Mouse (Mus musculus) lung, adult 2 months (tissue): Measurements from ENCODE around the gene Kidins220.

Experiments
- CTCF ChIP-seq: fragments of 200-500 bp; IDR thresholded peaks from 2 replicates; pipeline ENCODE4 v1.5.1; 2011; ENCODE audit warnings: mild to moderate bottlenecking, low read length, control low read depth; ENCODE audit not compliant: insufficient read depth
- POLR2A ChIP-seq: fragments of 200-500 bp; IDR thresholded peaks from 2 replicates; pipeline ENCODE4 v1.6.1; 2011; ENCODE audit warnings: low read depth, mild to moderate bottlenecking, control low read depth, low read length, borderline replicate concordance; ENCODE audit errors: extremely low read depth

DNA sequence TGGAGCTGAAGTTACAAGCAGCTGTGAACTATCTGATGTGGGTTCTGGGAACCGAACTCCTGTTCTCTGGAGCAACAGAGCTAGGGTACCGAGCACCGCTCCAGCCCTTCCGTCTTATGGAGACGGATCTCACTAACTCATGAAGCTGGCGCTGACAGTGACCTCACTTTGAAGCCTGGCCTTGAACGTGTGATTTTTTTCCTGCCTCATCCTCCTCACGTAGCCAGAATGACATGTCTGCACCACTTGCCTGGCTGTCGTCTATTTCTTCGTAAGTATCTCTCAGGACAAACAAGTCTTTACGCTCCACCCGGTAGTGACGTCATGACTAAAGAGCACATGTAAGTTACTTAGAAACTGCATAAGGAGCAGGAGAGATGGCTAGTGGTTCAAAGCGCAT lies 27.7 kb upstream of the Kidins220 start:
- TF ChIP-seq CTCF, result no peak
- no peak for TF ChIP-seq POLR2A
